Mouse (Mus musculus): ENCODE measurements around the gene Olfr1215. TPM values are rescaled to one million over a fixed set of nuclear protein-coding genes. Genes with fewer than 3 reads are reported as not detected.

Gene Olfr1215
- polyA plus RNA-seq (2012), result not detected in 2 replicates

GRCm38 (mm10) chr2:89006873-89007272, at the start of gene Olfr1215:
Gene Olfr1215 (minus strand): TSS chr2:89006973.

GRCm38 (mm10) chr2:89031965-89032364, 25.2 kb upstream of the Olfr1215 start, which contains the start of gene Olfr1217:
Gene Olfr1217 (minus strand): TSS chr2:89032065.

GRCm38 (mm10) chr2:89018240-89018639, 11.5 kb upstream of the Olfr1215 start, which contains the start of gene Olfr1216:
Gene Olfr1216 (minus strand): TSS chr2:89018340.

GRCm38 (mm10) chr2:88992553-88992952, 14.2 kb downstream of the Olfr1215 start, which contains the start of gene Olfr1214:
Gene Olfr1214 (minus strand): TSS chr2:88992653.

GRCm38 (mm10) chr2:88980181-88980580, 26.6 kb downstream of the Olfr1215 start, which contains the start of gene Gm13762:
Gene Gm13762 (minus strand): TSS chr2:88980281.

GRCm38 (mm10) chr2:88953669-88954068, 53.1 kb downstream of the Olfr1215 start, which contains the start of gene Olfr1212:
Gene Olfr1212 (plus strand): TSS chr2:88953969.

Other genes starting within 250 kb of the Olfr1215 start
- gene Olfr1199, start 246.5 kb downstream of the Olfr1215 start, polyA plus RNA-seq (2012), result not detected in 2 replicates
- 0.01 TPM in 1 of 2 replicates, not detected in the other for gene Olfr1200, start 236.5 kb downstream of the Olfr1215 start, polyA plus RNA-seq (2012)
- not detected in 2 replicates for gene Olfr1201, start 213.9 kb downstream of the Olfr1215 start, polyA plus RNA-seq (2012)
- gene Olfr1202, start 192.5 kb downstream of the Olfr1215 start, polyA plus RNA-seq (2012), result not detected in 2 replicates
- gene Olfr1205, start 177.2 kb downstream of the Olfr1215 start, polyA plus RNA-seq (2012), result not detected in 2 replicates
- not detected in 2 replicates for gene Olfr1204, start 157.7 kb downstream of the Olfr1215 start, polyA plus RNA-seq (2012)
- not detected in 2 replicates for gene Olfr1206, start 143.7 kb downstream of the Olfr1215 start, polyA plus RNA-seq (2012)
- 0.03 TPM in 1 of 2 replicates, not detected in the other for gene Olfr1208, start 104.7 kb downstream of the Olfr1215 start, polyA plus RNA-seq (2012)
- gene Olfr1209, start 91.8 kb downstream of the Olfr1215 start, polyA plus RNA-seq (2012), result not detected in 2 replicates
- 0.02 and 0.03 TPM in 2 replicates for gene Olfr1211, start 68.9 kb downstream of the Olfr1215 start, polyA plus RNA-seq (2012)
- not detected in 2 replicates for gene Olfr1212, start 53.0 kb downstream of the Olfr1215 start, polyA plus RNA-seq (2012)
- gene Gm13762, start 26.7 kb downstream of the Olfr1215 start, polyA plus RNA-seq (2012), result not detected in 2 replicates
- not detected in 2 replicates for gene Olfr1214, start 14.3 kb downstream of the Olfr1215 start, polyA plus RNA-seq (2012)
- gene Olfr1216, start 11.4 kb upstream of the Olfr1215 start, polyA plus RNA-seq (2012), result not detected in 2 replicates
- not detected in 2 replicates for gene Olfr1217, start 25.1 kb upstream of the Olfr1215 start, polyA plus RNA-seq (2012)
- gene Olfr1218, start 54.2 kb upstream of the Olfr1215 start, polyA plus RNA-seq (2012), result not detected in 2 replicates
- 0.02 TPM in 1 of 2 replicates, not detected in the other for gene Olfr1219, start 76.5 kb upstream of the Olfr1215 start, polyA plus RNA-seq (2012)
- not detected in 2 replicates for gene Olfr1220, start 99.9 kb upstream of the Olfr1215 start, polyA plus RNA-seq (2012)
- gene Olfr1221, start 110.3 kb upstream of the Olfr1215 start, polyA plus RNA-seq (2012), result 0.19 TPM in 1 of 2 replicates, not detected in the other
- gene Olfr1222, start 126.1 kb upstream of the Olfr1215 start, polyA plus RNA-seq (2012), result not detected in 2 replicates
- gene Olfr1223, start 144.6 kb upstream of the Olfr1215 start, polyA plus RNA-seq (2012), result not detected in 2 replicates
- not detected in 2 replicates for gene Olfr1224-ps1, start 157.1 kb upstream of the Olfr1215 start, polyA plus RNA-seq (2012)
- not detected in 2 replicates for gene Olfr1225, start 167.7 kb upstream of the Olfr1215 start, polyA plus RNA-seq (2012)
- gene Olfr1226, start 193.1 kb upstream of the Olfr1215 start, polyA plus RNA-seq (2012), result not detected in 2 replicates
- gene Olfr1228, start 247.1 kb upstream of the Olfr1215 start, polyA plus RNA-seq (2012), result not detected in 2 replicates